Mouse (Mus musculus) heart, embryonic 11.5 days (tissue): Measurements from ENCODE around the gene Dhx34. TPM values are rescaled to one million over a fixed set of nuclear protein-coding genes. Genes with fewer than 3 reads are reported as not detected.
A peak's percentile ranks its signal among the peaks of the same experiment; 100 is the strongest.
"Not testable (repeated sequence)": the region's sequence is repeated elsewhere in the genome, so short reads cannot be mapped to it uniquely, and the experiment has no call there.

Source experiments
- ATAC-seq: fragments of 200-750 bp; cut with Nextera tagmentation; replicated peaks from 2 replicates; pipeline ENCODE4 v1.8.0; 2017; ENCODE audit warnings: moderate library complexity; ENCODE audit not compliant: insufficient number of reproducible peaks, low FRiP score, low TSS enrichment
- H3K27ac ChIP-seq: fragments of 300-500 bp; sonication (generic); 2 replicates; pipeline ENCODE4 v1.5.1; 2014; ENCODE audit warnings: mild to moderate bottlenecking, low read depth, low read length
- H3K27me3 ChIP-seq: fragments of 300-500 bp; sonication (generic); 2 replicates; pipeline ENCODE4 v1.6.1; 2014; ENCODE audit warnings: mild to moderate bottlenecking, low read length, mixed read lengths; ENCODE audit not compliant: control insufficient read depth, insufficient read depth
- H3K36me3 ChIP-seq: fragments of 300-500 bp; sonication (generic); 2 replicates; pipeline ENCODE4 v1.6.1; 2014; ENCODE audit warnings: mild to moderate bottlenecking, low read length, moderate library complexity, mixed read lengths; ENCODE audit not compliant: control insufficient read depth, insufficient read depth
- H3K4me1 ChIP-seq: fragments of 300-500 bp; sonication (generic); 2 replicates; pipeline ENCODE4 v1.6.1; 2014; ENCODE audit warnings: low read length; ENCODE audit not compliant: control insufficient read depth, insufficient read depth
- H3K4me2 ChIP-seq: fragments of 300-500 bp; sonication (generic); 2 replicates; pipeline ENCODE4 v1.6.1; 2014; ENCODE audit warnings: mild to moderate bottlenecking, moderate library complexity
- H3K4me3 ChIP-seq: fragments of 300-500 bp; sonication (generic); 2 replicates; pipeline ENCODE4 v1.5.1; 2014; ENCODE audit warnings: low read depth, low read length
- H3K9ac ChIP-seq: fragments of 300-500 bp; sonication (generic); 2 replicates; pipeline ENCODE4 v1.6.1; 2014; ENCODE audit warnings: mild to moderate bottlenecking, low read depth, low read length, moderate library complexity
- H3K9me3 ChIP-seq: fragments of 300-500 bp; sonication (generic); replicated peaks from 2 replicates; pipeline ENCODE4 v1.6.1; 2016; ENCODE audit warnings: low read length; ENCODE audit not compliant: control insufficient read depth
- whole genome bisulfite sequencing: fragments of 180-500 bp; shearing (Covaris S2); extraction: QIAGEN DNeasy Blood & Tissue Kit; methylation state at CpG from one replicate; pipeline ENCODE4 v1.1.7; 2014; ENCODE audit not compliant: insufficient replicate concordance; 5-methylcytosine and 5-hydroxymethylcytosine counted together
- polyA plus RNA-seq: library from polyadenylated mRNA; unstranded; fragments of >200 nt; fragmentation: Nextera tagmentation; extraction: Ambion mirVana; gene quantifications from 2 replicates; pipeline ENCODE4 v1.2.1, GENCODE M21; 2014

Dhx34 gene
- 7.4 and 7.8 TPM in 2 replicates for polyA plus RNA-seq

GRCm38 (mm10) chr7:16221582-16222272 is at the start of gene Dhx34:
TSS of gene Dhx34 (minus strand) at chr7:16222037.
- Histone ChIP-seq H3K27me3 (no peaks in the 10 kb centered on the region), H3K9ac (peak within 1 kb of the TSS; percentile 79), H3K4me3 (peak within 1 kb of the TSS; percentile 61), H3K9me3 (no peaks in the 10 kb centered on the region), H3K4me2 (peak within 1 kb of the TSS; percentile 82), H3K36me3 (peaks cover 3% of the 10 kb centered on the region), H3K27ac (peak within 1 kb of the TSS; percentile 58), H3K4me1 (peaks cover 9% of the 10 kb centered on the region)
- 1% methylated on average over 34 of the region's 34 CpGs for whole genome bisulfite sequencing
- peak; percentile 93 for ATAC-seq

DNA sequence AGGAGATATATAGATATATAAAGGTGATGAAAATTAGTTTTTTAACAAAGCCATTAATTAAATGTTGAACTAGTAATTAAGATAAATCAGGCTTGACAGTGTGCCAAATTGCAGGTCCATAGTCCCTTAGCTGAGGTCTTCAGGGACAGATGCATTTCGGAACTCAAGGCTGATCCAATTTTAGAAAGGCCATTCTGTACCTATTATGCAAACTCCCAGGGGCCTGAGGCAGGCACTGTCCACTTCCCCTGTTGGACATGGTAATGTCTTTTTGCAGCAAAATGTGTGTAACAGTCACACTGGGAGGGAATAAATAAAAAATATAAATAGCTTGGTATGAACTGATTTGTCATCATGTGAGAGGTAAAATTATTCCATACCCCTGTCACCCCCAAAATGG is 49.3 kb upstream of the Dhx34 start:
- H3K9me3 ChIP-seq: no peaks in the 10 kb centered on the region
- H3K4me2 ChIP-seq: no peak overlapping the region
- H3K27me3 ChIP-seq: no peaks in the 10 kb centered on the region
- no peak overlapping the region for H3K4me3 ChIP-seq
- no peak overlapping the region for H3K9ac ChIP-seq
- H3K27ac ChIP-seq: no peak overlapping the region
- 78% methylated on average over 1 of the region's 1 CpGs for WGBS
- peaks cover 22% of the 10 kb centered on the region for H3K4me1 ChIP-seq
- ATAC-seq: no peak
- peaks cover 12% of the 10 kb centered on the region for H3K36me3 ChIP-seq

GRCm38 (mm10) chr7:16266593-16266992 is 44.8 kb upstream of the Dhx34 start:
- not testable (repeated sequence) for H3K9me3 ChIP-seq, H3K36me3 ChIP-seq, H3K27ac ChIP-seq, H3K4me2 ChIP-seq, H3K4me1 ChIP-seq, H3K4me3 ChIP-seq, ATAC-seq, H3K27me3 ChIP-seq, H3K9ac ChIP-seq
- 85% methylated on average over 7 of the region's 7 CpGs for whole genome bisulfite sequencing

DNA sequence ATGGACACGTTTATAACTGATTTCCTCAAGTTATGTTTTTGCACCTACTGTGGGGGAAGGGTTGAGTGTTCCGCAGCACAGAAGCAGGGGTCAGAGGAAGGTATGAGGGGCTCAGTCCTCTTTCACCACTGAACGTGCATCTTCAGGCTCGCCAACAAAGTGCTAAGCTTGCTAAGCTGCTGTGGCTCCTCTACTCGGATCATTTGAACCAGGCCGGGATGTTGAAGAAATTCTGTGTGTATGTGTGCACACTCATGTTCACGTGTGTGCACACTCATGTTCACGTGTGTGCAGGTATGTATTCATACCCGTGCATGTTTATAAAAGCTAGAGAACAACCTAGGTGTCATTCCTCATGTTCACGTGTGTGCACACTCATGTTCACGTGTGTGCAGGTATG is 44.0 kb upstream of the Dhx34 start:
- ATAC-seq: no peak
- 86% methylated on average over 11 of the region's 11 CpGs for WGBS
- Histone ChIP-seq H3K27ac (no peak overlapping the region), H3K4me3 (no peak overlapping the region), H3K9me3 (0 out of 2 replicates have a peak, but pooled peaks cover 5% of the 10 kb centered on the region), H3K4me1 (no peaks in the 10 kb centered on the region), H3K4me2 (no peak overlapping the region), H3K9ac (no peak overlapping the region), H3K36me3 (no peaks in the 10 kb centered on the region), H3K27me3 (no peaks in the 10 kb centered on the region)

DNA sequence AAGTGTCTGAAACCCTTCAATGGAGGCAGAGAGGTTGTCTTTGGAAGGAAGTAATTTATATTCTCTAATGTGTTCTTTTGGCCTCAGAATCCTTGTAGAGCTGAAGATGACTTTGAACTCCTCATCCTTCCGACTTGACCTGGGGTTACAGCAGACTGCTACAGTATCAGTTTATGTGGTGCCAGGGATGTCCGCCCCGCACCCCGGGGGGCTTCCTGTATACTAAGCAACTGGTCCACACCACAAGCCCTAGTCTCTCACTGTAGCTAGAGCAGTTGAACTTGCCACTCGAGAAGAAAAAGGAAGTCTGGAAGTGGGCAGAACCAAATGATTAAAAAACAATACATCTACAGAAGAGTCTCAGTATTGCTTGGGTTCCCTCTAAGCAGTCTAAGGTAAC is 42.0 kb upstream of the Dhx34 start:
- H3K4me2 ChIP-seq: no peak overlapping the region
- WGBS: 71% methylated on average over 5 of the region's 5 CpGs
- ATAC-seq: no peak

DNA sequence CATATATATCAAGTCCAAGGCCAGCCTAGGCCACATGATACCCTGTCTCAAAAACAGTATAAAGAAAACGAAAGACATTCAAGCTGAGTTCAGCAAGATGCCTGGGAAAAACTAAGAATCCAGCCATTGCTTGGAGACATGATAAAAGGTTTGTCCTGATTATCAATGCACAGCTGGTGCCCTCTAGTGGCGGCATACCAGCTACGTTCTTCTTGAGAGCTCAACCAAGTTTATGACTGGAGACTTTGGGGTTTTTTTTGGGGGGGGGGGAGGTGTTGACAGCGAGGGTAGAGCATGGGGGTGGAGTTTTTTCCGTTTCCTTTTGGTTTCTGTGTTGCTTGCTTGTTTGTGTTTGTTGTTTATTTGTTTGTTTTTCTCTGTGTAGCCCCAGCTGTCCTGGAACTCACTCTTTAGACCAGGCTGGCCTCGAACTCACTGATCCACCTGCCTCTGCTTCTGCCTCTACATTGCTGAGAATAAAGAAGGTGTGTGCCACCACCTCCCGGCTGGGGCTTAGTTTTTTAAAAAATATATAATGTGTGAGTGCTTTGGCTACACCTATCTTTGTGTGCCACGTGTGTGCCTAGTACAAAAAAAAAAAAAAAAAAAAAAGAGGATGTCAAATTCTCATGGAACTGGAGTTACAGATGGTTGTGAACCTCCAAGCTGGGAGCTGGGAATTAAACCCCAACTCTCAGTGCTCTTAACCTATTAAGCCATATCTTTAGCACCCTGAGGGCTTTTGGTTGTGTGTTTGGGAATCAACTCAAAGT is 41.4 kb upstream of the Dhx34 start:
- Histone ChIP-seq H3K4me3 (no peak overlapping the region), H3K27me3 (no peaks in the 10 kb centered on the region), H3K9ac (no peak overlapping the region), H3K27ac (no peak overlapping the region), H3K4me1 (no peaks in the 10 kb centered on the region), H3K4me2 (no peak overlapping the region), H3K36me3 (no peaks in the 10 kb centered on the region), H3K9me3 (0 out of 2 replicates have a peak, but pooled peaks cover 5% of the 10 kb centered on the region)
- ATAC-seq: no peak
- 28% methylated on average over 8 of the region's 8 CpGs for WGBS

More for the DNA sequence above, 42.0 kb upstream of the Dhx34 start:
- no peak overlapping the region for H3K9ac ChIP-seq
- no peaks in the 10 kb centered on the region for H3K36me3 ChIP-seq
- H3K27ac ChIP-seq: no peak overlapping the region
- no peaks in the 10 kb centered on the region for H3K27me3 ChIP-seq
- 0 out of 2 replicates have a peak, but pooled peaks cover 5% of the 10 kb centered on the region for H3K9me3 ChIP-seq
- H3K4me3 ChIP-seq: no peak overlapping the region
- no peaks in the 10 kb centered on the region for H3K4me1 ChIP-seq

DNA sequence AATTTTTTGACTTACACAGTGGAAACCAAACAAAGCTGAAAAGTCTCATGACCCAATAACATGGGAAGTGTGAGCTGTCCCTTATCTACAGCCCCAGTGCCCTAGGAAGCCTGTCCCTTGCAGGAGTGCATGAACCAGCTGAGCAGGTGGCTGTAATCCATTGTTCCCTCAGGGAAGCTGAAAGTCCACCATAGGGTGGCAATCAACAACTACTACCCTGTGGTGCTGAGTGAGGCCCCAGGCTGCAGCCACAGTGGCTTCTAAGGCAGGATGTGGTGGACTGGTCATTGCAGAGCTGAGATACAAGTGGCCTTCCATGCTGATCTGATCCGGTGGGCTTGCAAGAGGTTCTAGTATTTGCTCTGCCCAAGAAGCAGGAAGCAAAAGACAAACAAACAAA is 39.3 kb upstream of the Dhx34 start:
- 0 out of 2 replicates have a peak, but pooled peaks cover 5% of the 10 kb centered on the region for H3K9me3 ChIP-seq
- H3K27ac ChIP-seq: no peak overlapping the region
- no peak overlapping the region for H3K9ac ChIP-seq
- no peak for ATAC-seq
- 59% methylated on average over 1 of the region's 1 CpGs for WGBS
- H3K4me2 ChIP-seq: no peak overlapping the region
- no peaks in the 10 kb centered on the region for H3K27me3 ChIP-seq
- no peak overlapping the region for H3K4me3 ChIP-seq
- no peaks in the 10 kb centered on the region for H3K4me1 ChIP-seq
- no peaks in the 10 kb centered on the region for H3K36me3 ChIP-seq

GRCm38 (mm10) chr7:16259110-16259590 is 37.3 kb upstream of the Dhx34 start, which contains the start of gene C5ar1:
TSS of gene C5ar1 (minus strand) at chr7:16259540.
- H3K4me1 ChIP-seq: no peaks in the 10 kb centered on the region
- H3K36me3 ChIP-seq: no peaks in the 10 kb centered on the region
- H3K9me3 ChIP-seq: no peaks in the 10 kb centered on the region
- no peak within 1 kb of the TSS for H3K4me2 ChIP-seq
- H3K27ac ChIP-seq: no peak within 1 kb of the TSS
- no peak within 1 kb of the TSS for H3K4me3 ChIP-seq
- whole genome bisulfite sequencing: 81% methylated on average over 5 of the region's 5 CpGs
- no peaks in the 10 kb centered on the region for H3K27me3 ChIP-seq
- no peak within 1 kb of the TSS for H3K9ac ChIP-seq
- ATAC-seq: no peak
